Mouse (Mus musculus): ENCODE data around the gene Gas2l2. TPM values are rescaled to one million over a fixed set of nuclear protein-coding genes. Genes with fewer than 3 reads are reported as not detected.

Gas2l2 gene
- polyA plus RNA-seq, 1 experiment from 2014 or later = 0.09 TPM

GRCm38 (mm10) chr11:83461462-83462027, 32.3 kb upstream of the Gas2l2 start:
- no peak for ATAC-seq (replicated peaks; ENCODE audit: low FRiP score, low TSS enrichment, low read depth)

GRCm38 (mm10) chr11:83457912-83458601, 28.8 kb upstream of the Gas2l2 start:
- H3K27me3 ChIP-seq (replicated peaks; ENCODE audit: control insufficient read depth, insufficient read depth, low read length) = peaks cover 11% of the 10 kb centered on the region
- peak overlapping the region; percentile 22; the same call in 1 of the 2 replicates for H3K27ac ChIP-seq (ENCODE audit: low read depth)
- H3K4me1 ChIP-seq (replicated peaks; ENCODE audit: control insufficient read depth, insufficient read depth, low read length) = peaks cover 16% of the 10 kb centered on the region; the same call in 1 of the 2 replicates
- WGBS = 37% methylated on average over 9 of the region's 9 CpGs
- H3K4me3 ChIP-seq (ENCODE audit: low read depth, low read length) = no peak overlapping the region
- H3K9ac ChIP-seq (ENCODE audit: low read length) = no peak overlapping the region
- H3K9me3 ChIP-seq (ENCODE audit: control insufficient read depth, low read length) = no peaks in the 10 kb centered on the region
- no peak for ATAC-seq (replicated peaks; ENCODE audit: low FRiP score, low TSS enrichment, low read depth)
- peak; percentile 58 for DNase-seq (ENCODE audit: low spot score)
- H3K4me2 ChIP-seq (ENCODE audit: low read length) = no peak overlapping the region
- H3K36me3 ChIP-seq (ENCODE audit: control insufficient read depth, insufficient read depth, low read length) = no peaks in the 10 kb centered on the region

More at GRCm38 (mm10) chr11:83461462-83462027, 32.3 kb upstream of the Gas2l2 start:
- Histone ChIP-seq H3K36me3 (ENCODE audit: control insufficient read depth, insufficient read depth, low read length) (no peaks in the 10 kb centered on the region), H3K4me1 (replicated peaks; ENCODE audit: control insufficient read depth, insufficient read depth, low read length) (peaks cover 8% of the 10 kb centered on the region; the same call in 1 of the 2 replicates), H3K4me2 (ENCODE audit: low read length) (no peak overlapping the region), H3K27me3 (replicated peaks; ENCODE audit: control insufficient read depth, insufficient read depth, low read length) (peaks cover 27% of the 10 kb centered on the region), H3K4me3 (ENCODE audit: low read depth, low read length) (no peak overlapping the region), H3K9me3 (ENCODE audit: control insufficient read depth, low read length) (no peaks in the 10 kb centered on the region), H3K9ac (ENCODE audit: low read length) (no peak overlapping the region), H3K27ac (ENCODE audit: low read depth) (no peak overlapping the region)
- no peak for DNase-seq (ENCODE audit: low spot score)
- 72% methylated on average over 10 of the region's 10 CpGs for WGBS

- Histone ChIP-seq H3K9ac (ENCODE audit: low read length) (no peak overlapping the region), H3K27ac (ENCODE audit: low read depth) (no peak overlapping the region), H3K4me2 (ENCODE audit: low read length) (no peak overlapping the region), H3K27me3 (replicated peaks; ENCODE audit: control insufficient read depth, insufficient read depth, low read length) (peaks cover 9% of the 10 kb centered on the region; the same call in 1 of the 2 replicates), H3K36me3 (ENCODE audit: control insufficient read depth, insufficient read depth, low read length) (no peaks in the 10 kb centered on the region), H3K9me3 (ENCODE audit: control insufficient read depth, low read length) (no peaks in the 10 kb centered on the region), H3K4me3 (ENCODE audit: low read depth, low read length) (no peak overlapping the region), H3K4me1 (replicated peaks; ENCODE audit: control insufficient read depth, insufficient read depth, low read length) (peaks cover 16% of the 10 kb centered on the region; the same call in 1 of the 2 replicates)
- 57% methylated on average over 7 of the region's 7 CpGs for WGBS
- ATAC-seq (replicated peaks; ENCODE audit: low FRiP score, low TSS enrichment, low read depth) = no peak
- no peak for DNase-seq (ENCODE audit: low spot score)
Measured at GRCm38 (mm10) chr11:83457257-83457656, 28.0 kb upstream of the Gas2l2 start.

DNA sequence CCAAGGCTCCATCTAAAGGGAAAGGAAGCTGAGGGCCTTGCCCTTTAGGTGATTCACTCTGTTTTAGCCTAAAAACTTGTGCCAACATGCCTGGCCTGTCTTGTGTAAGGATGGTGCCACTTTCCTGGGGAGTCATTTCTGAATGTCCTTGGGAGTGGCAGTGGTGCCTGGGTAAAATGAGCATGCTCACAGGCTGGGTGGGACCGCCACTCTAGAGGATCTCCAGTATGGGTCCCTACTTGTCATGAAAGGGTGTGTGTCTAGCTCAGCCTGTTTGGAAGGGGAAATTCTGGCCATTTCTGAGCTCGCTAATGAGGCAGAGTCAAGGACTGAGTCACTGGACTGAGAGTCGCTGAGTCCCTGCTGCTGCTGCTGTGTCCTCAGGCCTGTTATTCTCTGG, 26.4 kb upstream of the Gas2l2 start:
- Histone ChIP-seq H3K4me2 (ENCODE audit: low read length) (no peak overlapping the region), H3K4me1 (replicated peaks; ENCODE audit: control insufficient read depth, insufficient read depth, low read length) (peaks cover 16% of the 10 kb centered on the region; the same call in 1 of the 2 replicates), H3K9ac (ENCODE audit: low read length) (no peak overlapping the region), H3K9me3 (ENCODE audit: control insufficient read depth, low read length) (no peaks in the 10 kb centered on the region), H3K27ac (ENCODE audit: low read depth) (no peak overlapping the region), H3K36me3 (ENCODE audit: control insufficient read depth, insufficient read depth, low read length) (no peaks in the 10 kb centered on the region), H3K27me3 (replicated peaks; ENCODE audit: control insufficient read depth, insufficient read depth, low read length) (0 out of 2 replicates have a peak, but pooled peaks cover under 1% of the 10 kb centered on the region), H3K4me3 (ENCODE audit: low read depth, low read length) (no peak overlapping the region)
- no peak for ATAC-seq (replicated peaks; ENCODE audit: low FRiP score, low TSS enrichment, low read depth)
- 68% methylated on average over 3 of the region's 3 CpGs for WGBS
- no peak for DNase-seq (ENCODE audit: low spot score)

DNA sequence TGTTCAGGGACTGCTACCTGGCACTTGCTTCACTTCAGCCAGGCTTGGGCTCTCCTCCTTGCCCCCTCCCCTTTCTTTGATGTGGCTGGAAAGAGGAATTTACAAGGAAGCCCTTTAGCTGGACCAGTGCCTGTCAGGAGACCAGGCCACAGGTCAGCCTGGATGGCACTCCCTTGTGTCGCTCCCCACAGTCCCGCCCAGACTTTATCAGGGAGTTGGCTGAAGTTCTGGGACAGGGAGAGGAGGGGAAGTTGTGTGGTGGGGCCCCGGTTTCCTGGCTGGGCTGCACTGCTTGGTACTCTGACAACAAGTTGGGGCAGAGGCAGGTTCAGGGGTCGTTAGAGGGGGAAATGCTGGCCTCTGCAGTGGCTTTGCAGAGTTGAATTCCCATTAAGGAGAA, 25.3 kb upstream of the Gas2l2 start:
- no peak overlapping the region for H3K4me3 ChIP-seq (ENCODE audit: low read depth, low read length)
- no peak overlapping the region for H3K27ac ChIP-seq (ENCODE audit: low read depth)
- ATAC-seq (replicated peaks; ENCODE audit: low FRiP score, low TSS enrichment, low read depth) (peak; percentile 47; the same call in 1 of the 2 replicates), DNase-seq (ENCODE audit: low spot score) (no peak)
- H3K27me3 ChIP-seq (replicated peaks; ENCODE audit: control insufficient read depth, insufficient read depth, low read length) = no peaks in the 10 kb centered on the region
- H3K4me1 ChIP-seq (replicated peaks; ENCODE audit: control insufficient read depth, insufficient read depth, low read length) = peaks cover 16% of the 10 kb centered on the region; the same call in 1 of the 2 replicates
- no peaks in the 10 kb centered on the region for H3K9me3 ChIP-seq (ENCODE audit: control insufficient read depth, low read length)
- no peak overlapping the region for H3K4me2 ChIP-seq (ENCODE audit: low read length)
- no peak overlapping the region for H3K9ac ChIP-seq (ENCODE audit: low read length)
- WGBS = 8% methylated on average over 4 of the region's 4 CpGs
- no peaks in the 10 kb centered on the region for H3K36me3 ChIP-seq (ENCODE audit: control insufficient read depth, insufficient read depth, low read length)

GRCm38 (mm10) chr11:83451281-83451680, 22.0 kb upstream of the Gas2l2 start:
- ATAC-seq (replicated peaks; ENCODE audit: low FRiP score, low TSS enrichment, low read depth) (no peak), DNase-seq (ENCODE audit: low spot score) (no peak)
- no peak overlapping the region for H3K27ac ChIP-seq (ENCODE audit: low read depth)
- no peak overlapping the region for H3K4me2 ChIP-seq (ENCODE audit: low read length)
- H3K4me3 ChIP-seq (ENCODE audit: low read depth, low read length) = no peak overlapping the region
- H3K9ac ChIP-seq (ENCODE audit: low read length) = no peak overlapping the region
- no peaks in the 10 kb centered on the region for H3K36me3 ChIP-seq (ENCODE audit: control insufficient read depth, insufficient read depth, low read length)
- no peaks in the 10 kb centered on the region for H3K9me3 ChIP-seq (ENCODE audit: control insufficient read depth, low read length)
- H3K27me3 ChIP-seq (replicated peaks; ENCODE audit: control insufficient read depth, insufficient read depth, low read length) = no peaks in the 10 kb centered on the region
- 86% methylated on average over 10 of the region's 10 CpGs for WGBS
- peaks cover 22% of the 10 kb centered on the region for H3K4me1 ChIP-seq (replicated peaks; ENCODE audit: control insufficient read depth, insufficient read depth, low read length)

DNA sequence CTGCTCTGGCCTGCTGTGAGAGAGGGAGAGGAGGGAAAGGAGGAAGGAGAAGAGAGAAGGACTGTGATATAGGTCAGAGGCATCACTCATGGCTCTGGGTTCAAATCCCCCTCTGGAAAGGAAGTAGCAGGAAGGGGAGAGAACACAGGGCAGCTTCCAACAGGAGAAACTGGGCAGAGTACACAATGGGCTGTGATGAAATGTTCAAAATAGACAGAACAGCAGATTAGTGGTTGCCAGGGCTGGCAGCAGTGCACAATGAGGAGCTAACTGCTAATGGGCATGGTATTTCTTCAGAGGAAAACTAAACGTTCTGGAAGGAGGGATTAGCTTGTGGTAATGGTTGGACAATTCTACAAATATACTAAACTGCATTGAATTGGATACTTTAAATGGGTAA, 21.3 kb upstream of the Gas2l2 start:
- no peak for ATAC-seq (replicated peaks; ENCODE audit: low FRiP score, low TSS enrichment, low read depth)
- peaks cover 3% of the 10 kb centered on the region for H3K27me3 ChIP-seq (replicated peaks; ENCODE audit: control insufficient read depth, insufficient read depth, low read length)
- no peak for DNase-seq (ENCODE audit: low spot score)
- no peaks in the 10 kb centered on the region for H3K36me3 ChIP-seq (ENCODE audit: control insufficient read depth, insufficient read depth, low read length)
- no peak overlapping the region for H3K27ac ChIP-seq (ENCODE audit: low read depth)
- H3K4me2 ChIP-seq (ENCODE audit: low read length) = no peak overlapping the region
- H3K9ac ChIP-seq (ENCODE audit: low read length) = no peak overlapping the region
- H3K4me1 ChIP-seq (replicated peaks; ENCODE audit: control insufficient read depth, insufficient read depth, low read length) = peaks cover 18% of the 10 kb centered on the region
- WGBS = 48% methylated on average over 1 of the region's 1 CpGs
- no peaks in the 10 kb centered on the region for H3K9me3 ChIP-seq (ENCODE audit: control insufficient read depth, low read length)
- H3K4me3 ChIP-seq (ENCODE audit: low read depth, low read length) = no peak overlapping the region

GRCm38 (mm10) chr11:83449298-83449697, 20.0 kb upstream of the Gas2l2 start:
- Histone ChIP-seq H3K4me3 (ENCODE audit: low read depth, low read length) (no peak overlapping the region), H3K9me3 (ENCODE audit: control insufficient read depth, low read length) (no peaks in the 10 kb centered on the region), H3K4me2 (ENCODE audit: low read length) (no peak overlapping the region), H3K9ac (ENCODE audit: low read length) (no peak overlapping the region), H3K4me1 (replicated peaks; ENCODE audit: control insufficient read depth, insufficient read depth, low read length) (peaks cover 13% of the 10 kb centered on the region), H3K27me3 (replicated peaks; ENCODE audit: control insufficient read depth, insufficient read depth, low read length) (peaks cover 16% of the 10 kb centered on the region), H3K36me3 (ENCODE audit: control insufficient read depth, insufficient read depth, low read length) (no peaks in the 10 kb centered on the region), H3K27ac (ENCODE audit: low read depth) (no peak overlapping the region)
- ATAC-seq (replicated peaks; ENCODE audit: low FRiP score, low TSS enrichment, low read depth) (no peak), DNase-seq (ENCODE audit: low spot score) (no peak)
- 31% methylated on average over 4 of the region's 4 CpGs for WGBS

GRCm38 (mm10) chr11:83448927-83449236, 19.6 kb upstream of the Gas2l2 start:
- no peak overlapping the region for H3K4me3 ChIP-seq (ENCODE audit: low read depth, low read length)
- no peak overlapping the region for H3K4me2 ChIP-seq (ENCODE audit: low read length)
- H3K36me3 ChIP-seq (ENCODE audit: control insufficient read depth, insufficient read depth, low read length) = no peaks in the 10 kb centered on the region
- peaks cover 16% of the 10 kb centered on the region for H3K4me1 ChIP-seq (replicated peaks; ENCODE audit: control insufficient read depth, insufficient read depth, low read length)
- no peaks in the 10 kb centered on the region for H3K9me3 ChIP-seq (ENCODE audit: control insufficient read depth, low read length)
- peaks cover 20% of the 10 kb centered on the region for H3K27me3 ChIP-seq (replicated peaks; ENCODE audit: control insufficient read depth, insufficient read depth, low read length)
- H3K27ac ChIP-seq (ENCODE audit: low read depth) = no peak overlapping the region
- DNase-seq (ENCODE audit: low spot score) (no peak), ATAC-seq (replicated peaks; ENCODE audit: low FRiP score, low TSS enrichment, low read depth) (no peak)
- H3K9ac ChIP-seq (ENCODE audit: low read length) = no peak overlapping the region

All from intestine, embryonic 14.5 days (tissue).